Mouse (Mus musculus): ENCODE measurements at regions not wholly inside any gene's neighbourhood (a gene's known extent, or its start where the extent isn't known, plus 50 kb on each side); places are given as distances from the start of the nearest gene placed in this dataset.
"Not testable (repeated sequence)": the region's sequence is repeated elsewhere in the genome, so short reads cannot be mapped to it uniquely, and the experiment has no call there.

DNA sequence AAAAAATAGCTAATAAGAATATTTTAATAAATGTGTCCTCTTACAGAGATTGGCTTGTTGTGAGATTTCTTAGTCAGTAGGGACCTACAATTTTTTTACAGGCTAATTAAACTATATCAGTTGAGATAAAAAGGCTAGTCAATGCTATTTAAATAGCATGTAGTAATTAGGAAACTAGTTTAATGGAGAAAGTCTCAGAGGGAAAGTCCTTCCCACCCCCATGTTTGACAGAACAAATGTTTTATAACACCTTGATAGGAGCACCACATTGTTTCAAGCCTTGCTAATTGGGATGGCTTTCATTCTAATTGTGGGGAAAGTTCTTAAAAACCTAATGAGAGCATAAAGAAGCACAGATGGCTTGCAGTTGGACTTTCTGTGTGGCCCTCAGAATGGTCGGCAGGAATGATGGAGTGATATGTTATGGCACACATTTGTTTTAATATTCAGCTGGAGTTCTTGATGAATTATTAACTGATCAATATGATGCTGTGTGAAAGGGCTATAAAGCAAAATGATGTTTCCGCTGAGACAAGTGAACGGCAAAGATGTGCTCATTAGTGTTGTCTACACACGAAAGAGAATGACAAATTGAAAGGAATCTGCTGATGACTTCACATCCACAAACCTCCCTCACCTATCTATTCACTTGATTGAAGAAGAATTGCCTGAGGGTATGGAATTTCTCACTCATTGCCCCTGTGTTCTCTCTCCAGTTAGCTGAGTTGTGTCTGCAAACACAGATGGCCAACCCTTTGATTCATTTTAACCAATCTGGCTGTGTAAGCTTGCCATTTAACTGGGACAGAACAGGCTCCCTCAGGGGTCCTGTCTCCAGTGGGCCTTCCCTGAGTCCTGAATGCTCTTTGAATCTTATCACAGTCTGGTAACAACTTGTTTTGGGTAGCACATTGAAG is 111.5 kb upstream of the Arhgap20 start:
- intact Hi-C loops (cut with DNase I), result no loop called here
- no peak for DNase-seq (ENCODE audit: low spot score)

DNA sequence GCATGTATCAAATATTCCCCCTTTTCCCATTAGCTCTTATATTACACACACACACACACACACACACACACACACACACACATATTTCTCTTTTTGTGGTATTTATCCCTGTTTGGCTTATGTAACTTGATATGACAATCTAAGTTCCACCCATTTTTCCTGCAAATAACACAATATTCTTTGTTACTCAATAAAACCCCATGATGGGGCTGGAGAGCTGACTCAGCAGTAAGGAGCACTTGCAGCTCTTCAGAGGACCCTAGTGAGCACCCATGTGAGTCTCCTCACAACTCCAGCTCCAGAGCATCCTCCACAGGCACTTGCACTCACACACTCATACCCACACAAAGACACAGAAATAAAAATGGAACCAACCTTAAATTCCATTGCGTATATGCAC is 110.5 kb upstream of the Arhgap20 start:
- DNase-seq (ENCODE audit: low spot score), result no peak
- intact Hi-C loops (cut with DNase I), result no loop called here

DNA sequence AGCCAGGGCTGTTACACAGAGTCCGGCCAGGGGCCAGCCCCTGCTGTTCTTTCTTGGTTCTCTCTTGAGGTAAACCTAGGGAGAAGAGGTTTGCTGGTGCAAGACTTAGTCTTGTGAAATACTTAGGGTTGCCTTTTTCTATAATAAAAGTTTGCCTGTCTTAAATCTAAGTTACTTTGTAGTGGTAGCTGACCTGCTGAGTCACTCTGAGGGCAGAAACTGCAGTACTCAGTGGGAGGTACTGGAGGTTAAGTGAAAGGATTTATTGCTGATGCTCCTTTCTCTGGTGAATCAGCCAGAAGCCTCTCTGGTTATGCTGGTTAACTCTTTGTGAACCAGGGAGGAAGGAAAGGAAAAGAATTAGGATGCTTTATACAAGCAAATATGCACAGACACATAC is 107.3 kb upstream of the Arhgap20 start:
- no peak for DNase-seq (ENCODE audit: low spot score)
- intact Hi-C loops (cut with DNase I), result no loop called here

DNA sequence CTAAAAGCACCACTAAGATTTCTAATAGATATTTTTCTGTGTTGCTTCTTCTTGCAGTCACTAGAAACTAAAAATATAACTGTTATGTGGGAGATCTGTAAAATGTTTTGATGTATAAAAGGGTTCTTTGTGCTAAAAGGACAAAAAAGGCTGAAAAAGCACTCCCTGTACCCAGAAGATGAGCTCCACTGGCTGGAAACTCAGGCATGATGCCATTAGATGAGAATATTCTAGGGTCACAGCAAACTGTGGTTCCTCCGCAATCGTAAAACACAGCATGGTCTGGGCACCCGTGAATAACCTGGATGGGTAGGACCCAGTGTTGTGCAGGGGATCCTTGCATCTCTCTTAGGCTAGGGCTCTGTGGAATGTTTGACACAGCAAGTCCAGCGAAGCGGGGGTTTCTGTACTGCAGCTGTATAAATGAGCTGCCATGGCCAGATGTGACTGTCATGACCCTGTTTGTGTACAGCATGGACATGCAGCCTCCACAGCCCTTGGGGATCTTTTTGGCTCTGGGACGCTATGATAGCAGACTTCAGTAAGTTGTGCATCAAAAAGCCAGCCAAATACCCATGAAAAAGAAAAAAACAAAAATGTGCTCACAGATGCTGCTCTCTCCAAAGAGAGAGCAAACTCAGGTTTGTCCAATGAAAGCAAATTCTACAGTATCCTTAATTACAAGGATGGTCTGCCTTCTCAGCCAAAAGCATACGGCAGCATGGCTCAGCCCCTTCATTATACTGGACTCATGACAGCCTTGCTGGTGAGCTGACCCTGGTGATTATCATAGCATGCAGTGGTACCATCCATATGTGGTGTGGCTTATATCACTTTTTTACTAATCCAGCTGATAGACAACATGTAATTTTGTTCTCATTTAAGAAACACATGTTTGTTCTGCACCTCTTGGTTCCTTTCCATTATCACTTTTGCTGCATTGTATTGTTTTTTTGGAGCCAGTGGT is 103.9 kb upstream of the Arhgap20 start:
- intact Hi-C loops (cut with DNase I), result no loop called here
- peak; percentile 10 for DNase-seq (ENCODE audit: low spot score)

DNA sequence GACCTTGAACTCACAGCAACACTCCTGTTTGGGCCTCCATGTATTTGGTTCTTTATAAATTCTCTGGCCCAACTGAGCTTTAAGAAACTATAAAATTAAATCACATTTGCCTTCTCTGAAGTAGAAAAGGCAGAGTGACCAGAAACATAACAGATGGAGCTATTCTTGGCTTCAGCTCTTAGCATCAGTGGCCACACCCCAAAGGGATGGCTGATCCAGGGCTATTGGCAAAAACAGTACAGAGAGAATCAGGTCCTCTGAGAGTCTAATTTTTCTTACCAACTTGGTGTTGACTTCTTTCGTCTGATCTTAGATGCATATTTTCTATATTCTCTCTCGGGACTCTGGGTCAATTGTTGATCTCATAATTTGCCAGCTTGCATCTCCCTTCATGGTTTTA is 103.2 kb upstream of the Arhgap20 start:
- no peak for DNase-seq (ENCODE audit: low spot score)
- intact Hi-C loops (cut with DNase I), result no loop called here

DNA sequence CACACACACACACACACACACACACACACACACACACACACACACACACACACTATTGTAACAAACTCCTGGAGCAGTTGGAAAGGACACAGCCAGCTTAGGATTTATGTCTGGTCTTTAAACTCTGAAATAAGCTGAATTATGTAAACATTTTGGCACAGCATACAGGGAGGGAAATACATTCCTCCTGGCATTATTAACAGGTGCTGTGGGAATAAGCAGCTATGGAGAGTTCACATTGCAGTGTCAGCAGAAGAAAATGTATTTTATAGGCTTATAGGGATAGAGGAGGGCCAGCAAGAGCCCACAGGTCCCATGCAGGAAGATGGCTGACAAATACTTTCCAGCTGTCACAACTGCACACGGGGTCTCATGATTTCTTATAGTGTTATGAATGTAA is 100.8 kb upstream of the Arhgap20 start:
- intact Hi-C loops (cut with DNase I), result no loop called here
- no peak for DNase-seq (ENCODE audit: low spot score)

DNA sequence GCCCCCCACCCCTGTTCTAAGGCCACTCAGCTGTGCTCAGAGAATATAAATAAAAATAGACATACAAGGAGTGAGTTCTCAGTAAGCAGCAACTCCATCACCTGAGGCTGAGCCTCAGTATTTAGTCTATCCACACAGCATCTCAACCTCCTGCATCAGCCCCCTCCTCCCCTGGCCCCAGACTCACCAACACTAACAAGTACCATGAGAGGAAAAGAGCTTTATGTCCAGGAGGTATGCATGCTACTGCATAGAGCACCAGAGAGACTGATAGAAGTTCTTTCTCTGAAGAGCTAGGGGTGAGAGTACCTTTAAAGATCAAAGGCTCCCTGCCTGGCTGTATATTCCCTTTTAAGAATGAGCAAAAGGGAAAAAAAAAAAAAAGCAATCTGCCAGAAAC is 100.3 kb upstream of the Arhgap20 start:
- DNase-seq (ENCODE audit: low spot score), result no peak
- intact Hi-C loops (cut with DNase I), result no loop called here

DNA sequence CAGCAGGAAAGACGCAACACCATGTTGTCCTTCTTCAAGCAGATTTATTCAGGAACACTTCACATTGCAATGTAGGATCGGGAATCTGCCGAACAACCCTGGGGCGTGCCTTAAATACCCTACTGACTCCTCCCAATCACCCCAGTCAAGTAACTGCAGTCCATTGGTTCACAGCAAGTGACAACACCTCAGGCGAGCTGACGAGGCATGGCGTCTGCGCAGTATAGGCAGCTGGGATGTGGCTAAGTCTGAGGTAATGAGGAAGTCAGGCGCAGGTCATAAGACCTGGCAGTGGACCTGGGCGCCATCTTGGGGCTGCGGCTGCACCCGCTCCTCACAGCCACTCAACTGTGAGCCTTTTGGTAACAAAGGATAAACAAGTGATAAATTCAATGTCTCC is 96.2 kb upstream of the Arhgap20 start:
- intact Hi-C loops (cut with DNase I); DNase-seq (ENCODE audit: low spot score): not testable (repeated sequence)

DNA sequence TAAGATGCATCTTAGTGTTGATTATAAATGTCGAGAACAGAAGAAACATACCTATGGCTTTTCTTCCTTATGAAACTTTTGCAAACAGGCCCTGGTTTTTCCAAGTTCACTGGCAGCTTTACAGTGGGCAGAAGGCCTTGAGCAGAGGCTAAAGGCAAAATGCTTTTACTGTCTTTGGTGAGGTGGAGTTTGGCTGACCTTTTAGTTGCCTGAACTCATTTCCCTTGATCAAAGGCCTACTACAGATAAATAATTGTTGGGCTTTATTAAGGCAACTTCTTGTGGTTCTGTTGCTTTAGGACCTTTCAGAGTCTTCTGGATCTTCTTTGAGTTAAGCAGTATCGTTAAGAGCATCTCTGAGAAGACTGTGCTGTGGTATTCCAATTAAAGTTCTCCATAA is 94.6 kb upstream of the Arhgap20 start:
- no peak for DNase-seq (ENCODE audit: low spot score)
- intact Hi-C loops (cut with DNase I), result no loop called here

DNA sequence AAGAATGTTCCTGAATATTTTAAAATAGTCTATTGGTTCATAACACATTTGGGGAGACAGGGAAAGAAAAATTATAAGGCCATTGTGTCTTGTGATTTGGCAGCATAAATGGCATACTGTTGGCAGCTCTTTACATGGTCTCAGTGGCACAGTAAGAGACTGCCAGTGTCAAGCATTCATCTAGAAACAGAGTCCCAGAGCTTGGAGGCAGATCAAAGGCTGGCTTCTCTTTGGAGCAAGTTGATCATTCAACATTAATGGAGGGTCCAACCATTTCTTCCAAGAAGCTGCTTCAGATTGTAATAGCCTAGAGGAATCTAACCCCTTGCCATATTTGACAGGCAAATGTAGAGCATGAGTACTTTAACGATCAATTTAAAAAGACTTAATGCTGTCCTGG is 78.6 kb upstream of the Arhgap20 start:
- intact Hi-C loops (cut with DNase I), result no loop called here
- DNase-seq (ENCODE audit: low spot score), result no peak

DNA sequence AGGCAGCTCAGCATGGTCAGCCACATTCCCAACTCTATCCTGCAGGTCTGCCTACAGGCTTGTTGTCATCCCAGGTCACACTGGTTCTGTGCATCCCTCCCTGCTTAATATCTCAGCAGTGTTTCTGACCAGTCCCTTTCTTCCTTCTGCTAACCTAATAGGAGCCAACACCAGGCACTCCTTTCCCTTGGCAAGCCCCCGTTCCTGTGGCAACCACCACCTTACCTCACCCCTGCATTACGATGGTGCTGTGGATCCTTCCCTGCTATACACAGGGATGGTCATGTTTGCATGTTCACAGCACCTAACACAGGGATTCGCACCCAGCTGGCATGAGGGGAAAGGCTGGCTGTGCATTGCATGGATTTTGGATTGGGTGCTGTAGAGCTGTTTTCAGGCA is 50.8 kb upstream of the Arhgap20 start:
- no peak for DNase-seq (ENCODE audit: low spot score)
- intact Hi-C loops (cut with DNase I), result no loop called here
